ENCODE assay signal across 24 mouse cellular contexts in genomic region chr17:68629631-68630426, GRCm38 (mm10).
A peak's percentile ranks its signal among the peaks of the same experiment; 100 is the strongest.
DNase-seq lines count a peak whose midpoint lies in the region; ATAC-seq and TF ChIP-seq lines count a peak whose summit lies in the region.
"Had no signal": no experiment of that assay in that cellular context is flagged by ENCODE, and none has a peak within 500 bp of the region (broad histone marks: within the 10 kb centered on the region; RNA-seq: fewer than 3 reads in every experiment).

No protein-coding gene starts in this region.

- no peak for ATAC-seq in limb, embryonic 11.5 days (ENCODE audit: insufficient number of reproducible peaks, low FRiP score, low TSS enrichment, low read depth)
- peak; percentile 87 for ATAC-seq in embryonic facial prominence, embryonic 14.5 days (ENCODE audit: low read depth)
- ATAC-seq in limb, embryonic 14.5 days (ENCODE audit: low FRiP score, low read depth) = peak; percentile 41
- ATAC-seq in forebrain, embryonic 14.5 days = no peak
- ATAC-seq: activated CD4-positive, CD25-positive, alpha-beta regulatory T cell, adult 4 months; CD4-positive, CD25-positive, alpha-beta regulatory T cell, adult 4 months; forebrain, embryonic 16.5 days; hindbrain, postnatal 0 days; inflammation-experienced regulatory T-cells, adult 6 months; intestine, postnatal 0 days had no signal

- no peaks in the 10 kb centered on the region for H3K4me1 ChIP-seq in limb, embryonic 11.5 days (ENCODE audit: control insufficient read depth, insufficient read depth, low read length)
- no peaks in the 10 kb centered on the region for H3K4me1 ChIP-seq in limb, embryonic 10.5 days
- peaks cover 4% of the 10 kb centered on the region; the same call in 1 of the 2 replicates for H3K4me1 ChIP-seq in embryonic facial prominence, embryonic 14.5 days (ENCODE audit: control insufficient read depth, insufficient read depth, low read length)
- H3K4me1 ChIP-seq in limb, embryonic 14.5 days (ENCODE audit: control insufficient read depth, insufficient read depth, low read length) = no peaks in the 10 kb centered on the region
- no peaks in the 10 kb centered on the region for H3K4me1 ChIP-seq in forebrain, embryonic 14.5 days (ENCODE audit: control insufficient read depth, insufficient read depth, low read length)
- H3K4me1 ChIP-seq: forebrain, embryonic 12.5 days had no signal

- DNase-seq in limb, embryonic 11.5 days (ENCODE audit: low spot score) = peak; percentile 17
- no peak for DNase-seq in limb, embryonic 10.5 days (ENCODE audit: low spot score)
- DNase-seq in embryonic facial prominence, embryonic 14.5 days (ENCODE audit: low spot score) = peak; percentile 64
- DNase-seq in limb, embryonic 14.5 days (ENCODE audit: low spot score) = peak; percentile 20
- DNase-seq in ovary, postnatal 36 days (ENCODE audit: low spot score) = no peak
- DNase-seq in forebrain, embryonic 14.5 days (ENCODE audit: low spot score) = no peak
- DNase-seq: adrenal gland, adult 8-10 months; adrenal gland, postnatal 36 days; cerebellum, adult 18-20 months; cerebellum, adult 9-10 months; cerebellum, postnatal 14 days; gastrocnemius, adult 2 months; gastrocnemius, postnatal 14 days; heart, adult 11 months had no signal

- no peaks in the 10 kb centered on the region for H3K27me3 ChIP-seq in limb, embryonic 11.5 days (ENCODE audit: control insufficient read depth, insufficient read depth, low read length)
- H3K27me3 ChIP-seq in limb, embryonic 10.5 days (ENCODE audit: low read depth, poor library complexity, severe bottlenecking) = no peaks in the 10 kb centered on the region
- H3K27me3 ChIP-seq in embryonic facial prominence, embryonic 14.5 days (replicated peaks; ENCODE audit: control insufficient read depth, insufficient read depth, low read length) = no peaks in the 10 kb centered on the region
- no peaks in the 10 kb centered on the region for H3K27me3 ChIP-seq in limb, embryonic 14.5 days (ENCODE audit: control insufficient read depth, insufficient read depth, low read length)
- no peaks in the 10 kb centered on the region for H3K27me3 ChIP-seq in forebrain, embryonic 14.5 days (replicated peaks; ENCODE audit: control insufficient read depth, insufficient read depth, low read length)
- H3K27me3 ChIP-seq: forebrain, embryonic 12.5 days had no signal

- no peak overlapping the region for H3K4me2 ChIP-seq in limb, embryonic 11.5 days (ENCODE audit: low read depth, severe bottlenecking)
- no peak overlapping the region for H3K4me2 ChIP-seq in embryonic facial prominence, embryonic 14.5 days (ENCODE audit: low read depth, low read length)
- H3K4me2 ChIP-seq in limb, embryonic 14.5 days (replicated peaks; ENCODE audit: low read depth, low read length, severe bottlenecking) = no peak overlapping the region
- no peak overlapping the region for H3K4me2 ChIP-seq in forebrain, embryonic 14.5 days (ENCODE audit: low read length)
- H3K4me2 ChIP-seq: forebrain, embryonic 12.5 days; heart, embryonic 11.5 days; hindbrain, embryonic 14.5 days had no signal

- no peak for TF ChIP-seq POLR2A in limb, embryonic 14.5 days (IDR thresholded peaks at IDR 0.05; ENCODE audit: borderline replicate concordance, extremely low read depth, insufficient read depth, insufficient read length)

- H3K27ac ChIP-seq in limb, embryonic 11.5 days (replicated peaks; ENCODE audit: low read depth, low read length) = no peak overlapping the region
- H3K27ac ChIP-seq in limb, embryonic 10.5 days = no peak overlapping the region
- H3K27ac ChIP-seq in embryonic facial prominence, embryonic 14.5 days (replicated peaks; ENCODE audit: low read depth, low read length) = no peak overlapping the region
- no peak overlapping the region for H3K27ac ChIP-seq in limb, embryonic 14.5 days (replicated peaks; ENCODE audit: low read depth, low read length)
- no peak overlapping the region for H3K27ac ChIP-seq in forebrain, embryonic 14.5 days (ENCODE audit: low read depth, low read length)
- H3K27ac ChIP-seq: forebrain, embryonic 12.5 days; gastrocnemius, adult 2 months; hindbrain, embryonic 14.5 days; hindbrain, postnatal 0 days had no signal

- H3K9ac ChIP-seq in limb, embryonic 11.5 days (ENCODE audit: low read length) = no peak overlapping the region
- H3K9ac ChIP-seq in embryonic facial prominence, embryonic 14.5 days (ENCODE audit: low read depth, low read length) = no peak overlapping the region
- H3K9ac ChIP-seq in limb, embryonic 14.5 days (ENCODE audit: low read depth, low read length, severe bottlenecking) = no peak overlapping the region
- no peak overlapping the region for H3K9ac ChIP-seq in forebrain, embryonic 14.5 days (ENCODE audit: low read length)
- H3K9ac ChIP-seq: forebrain, embryonic 12.5 days; hindbrain, embryonic 14.5 days had no signal

- H3K4me3 ChIP-seq in limb, embryonic 11.5 days (ENCODE audit: low read depth, low read length) = no peak overlapping the region
- H3K4me3 ChIP-seq in limb, embryonic 10.5 days = no peak overlapping the region
- no peak overlapping the region for H3K4me3 ChIP-seq in embryonic facial prominence, embryonic 14.5 days (ENCODE audit: low read depth, low read length)
- H3K4me3 ChIP-seq in limb, embryonic 14.5 days (replicated peaks; ENCODE audit: low read length) = no peak overlapping the region
- no peak overlapping the region for H3K4me3 ChIP-seq in forebrain, embryonic 14.5 days (ENCODE audit: low read depth, low read length)
- H3K4me3 ChIP-seq: erythroblast, embryonic 14.5 days; forebrain, embryonic 12.5 days; gastrocnemius, adult 2 months had no signal

- no peaks in the 10 kb centered on the region for H3K36me3 ChIP-seq in limb, embryonic 11.5 days (ENCODE audit: control insufficient read depth, insufficient read depth, low read length)
- H3K36me3 ChIP-seq in limb, embryonic 10.5 days = no peaks in the 10 kb centered on the region
- H3K36me3 ChIP-seq in embryonic facial prominence, embryonic 14.5 days (ENCODE audit: control insufficient read depth, insufficient read depth, low read length) = no peaks in the 10 kb centered on the region
- H3K36me3 ChIP-seq in limb, embryonic 14.5 days (ENCODE audit: control insufficient read depth, insufficient read depth, low read length) = no peaks in the 10 kb centered on the region
- no peaks in the 10 kb centered on the region for H3K36me3 ChIP-seq in forebrain, embryonic 14.5 days (ENCODE audit: control insufficient read depth, insufficient read depth, low read length)
- H3K36me3 ChIP-seq: forebrain, embryonic 12.5 days had no signal

- WGBS in limb, embryonic 11.5 days = 60% methylated on average over 7 of the region's 7 CpGs
- 75% methylated on average over 7 of the region's 7 CpGs for WGBS in limb, embryonic 10.5 days
- WGBS in embryonic facial prominence, embryonic 14.5 days = 27% methylated on average over 7 of the region's 7 CpGs
- 44% methylated on average over 7 of the region's 7 CpGs for WGBS in limb, embryonic 14.5 days
- WGBS in forebrain, embryonic 14.5 days = 73% methylated on average over 7 of the region's 7 CpGs

- H3K9me3 ChIP-seq in limb, embryonic 11.5 days (ENCODE audit: control insufficient read depth, low read length) = no peaks in the 10 kb centered on the region
- H3K9me3 ChIP-seq in limb, embryonic 10.5 days (replicated peaks) = no peaks in the 10 kb centered on the region
- H3K9me3 ChIP-seq in embryonic facial prominence, embryonic 14.5 days (ENCODE audit: control insufficient read depth, low read length) = no peaks in the 10 kb centered on the region
- no peaks in the 10 kb centered on the region for H3K9me3 ChIP-seq in limb, embryonic 14.5 days (ENCODE audit: control insufficient read depth, low read length)
- H3K9me3 ChIP-seq in forebrain, embryonic 14.5 days (replicated peaks; ENCODE audit: control insufficient read depth, low read length) = no peaks in the 10 kb centered on the region
- H3K9me3 ChIP-seq: forebrain, embryonic 12.5 days had no signal

Comparison
In these comparisons a context has a peak if more than half of its experiments do, and no peak if none do; other contexts are left out.
1. ATAC-seq: peak in embryonic facial prominence, embryonic 14.5 days (single experiment) and limb, embryonic 14.5 days (single experiment); none in limb, embryonic 11.5 days (single experiment) and forebrain, embryonic 14.5 days (single experiment).
2. DNase-seq: peak in limb, embryonic 11.5 days (single experiment), embryonic facial prominence, embryonic 14.5 days (single experiment) and limb, embryonic 14.5 days (single experiment); none in limb, embryonic 10.5 days (single experiment), ovary, postnatal 36 days (single experiment) and forebrain, embryonic 14.5 days (single experiment).